Mouse (Mus musculus) brain, embryonic 18.5 days (tissue): ENCODE data around the gene Chek2.
"Not testable (repeated sequence)": the region's sequence is repeated elsewhere in the genome, so short reads cannot be mapped to it uniquely, and the experiment has no call there.

Source experiments
- DNase-seq: peaks from one replicate; pipeline ENCODE4 v3.0.0-alpha.2; 2012; ENCODE audit warnings: low read depth, low spot score

Gene Chek2

GRCm38 (mm10) chr5:110839038-110839677 is 621 bp upstream of the Chek2 start:
- no peak for DNase-seq

GRCm38 (mm10) chr5:110840465-110840864 is 686 bp downstream of the Chek2 start:
- no peak for DNase-seq

DNA sequence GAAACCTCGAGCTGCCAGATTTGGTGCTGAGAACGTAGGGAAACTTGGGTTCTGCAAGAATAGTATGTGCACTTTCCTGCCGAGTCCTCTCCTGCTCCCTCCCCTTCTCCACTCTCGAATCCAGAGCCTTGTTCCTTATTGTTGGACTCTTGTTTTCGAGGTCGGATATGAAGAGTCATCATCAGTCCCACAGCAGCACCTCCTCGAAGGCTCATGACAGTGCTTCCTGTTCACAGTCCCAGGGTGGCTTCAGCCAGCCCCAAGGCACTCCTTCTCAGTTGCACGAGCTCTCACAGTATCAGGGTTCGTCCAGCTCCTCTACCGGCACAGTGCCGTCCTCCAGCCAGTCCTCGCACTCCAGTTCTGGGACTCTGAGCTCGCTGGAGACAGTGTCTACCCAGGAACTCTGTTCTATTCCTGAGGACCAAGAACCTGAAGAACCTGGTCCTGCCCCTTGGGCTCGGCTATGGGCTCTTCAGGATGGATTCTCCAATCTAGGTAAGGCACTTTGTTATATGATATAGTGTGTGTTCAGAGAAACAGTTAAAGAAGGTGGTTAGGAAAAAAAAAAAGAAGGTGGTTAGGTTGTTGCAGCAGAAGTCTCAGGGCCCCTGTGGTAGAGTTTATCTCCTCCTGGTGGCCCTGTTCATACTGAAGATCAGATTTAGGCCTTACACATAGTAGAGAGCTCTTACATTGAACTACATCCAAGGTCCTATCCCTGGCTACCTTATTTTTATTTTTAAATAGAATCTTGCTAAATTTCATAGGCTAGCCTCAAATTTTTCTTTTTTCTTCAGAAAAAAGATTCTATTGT is 1.5 kb downstream of the Chek2 start:
- DNase-seq, result no peak

DNA sequence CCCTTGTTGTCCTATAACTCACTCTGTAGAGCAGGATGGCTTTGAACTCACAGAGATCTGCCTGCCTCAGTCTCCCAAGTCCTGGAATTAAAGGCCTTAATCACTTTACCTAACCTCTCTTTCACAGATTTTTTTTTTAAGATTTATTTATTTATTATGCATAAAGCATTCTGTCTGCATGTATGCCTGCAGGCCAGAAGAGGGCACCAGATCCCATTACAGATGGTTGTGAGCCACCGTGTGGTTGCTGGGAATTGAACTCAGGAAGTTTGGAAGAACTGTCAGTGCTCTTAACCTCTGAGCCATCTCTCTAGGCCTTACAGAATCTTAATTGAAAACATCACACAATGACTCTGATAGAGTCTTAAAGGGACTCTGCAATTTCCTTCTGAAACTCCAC is 13.2 kb downstream of the Chek2 start:
- no peak for DNase-seq

DNA sequence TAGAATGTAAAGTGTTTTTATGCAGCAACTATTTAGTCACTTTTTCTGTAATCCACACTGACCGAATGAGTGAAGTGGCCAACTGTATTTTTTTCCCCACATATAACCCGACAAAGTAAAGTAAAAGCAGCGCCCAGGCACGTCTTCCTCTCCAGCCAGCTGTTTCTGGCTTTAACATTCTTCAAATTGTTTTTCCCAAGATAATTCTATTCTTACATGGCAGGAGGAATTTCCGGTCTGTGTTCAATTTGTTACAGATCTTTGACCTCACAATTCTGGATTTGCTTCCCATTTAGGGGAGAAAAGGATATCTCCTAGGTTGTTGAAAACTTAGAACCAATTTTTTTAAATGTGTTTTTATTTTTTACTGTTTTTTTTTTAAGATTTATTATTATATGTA is 17.3 kb downstream of the Chek2 start:
- DNase-seq, result no peak

GRCm38 (mm10) chr5:110859013-110859650 is 19.4 kb downstream of the Chek2 start:
- DNase-seq, result peak; percentile 67

DNA sequence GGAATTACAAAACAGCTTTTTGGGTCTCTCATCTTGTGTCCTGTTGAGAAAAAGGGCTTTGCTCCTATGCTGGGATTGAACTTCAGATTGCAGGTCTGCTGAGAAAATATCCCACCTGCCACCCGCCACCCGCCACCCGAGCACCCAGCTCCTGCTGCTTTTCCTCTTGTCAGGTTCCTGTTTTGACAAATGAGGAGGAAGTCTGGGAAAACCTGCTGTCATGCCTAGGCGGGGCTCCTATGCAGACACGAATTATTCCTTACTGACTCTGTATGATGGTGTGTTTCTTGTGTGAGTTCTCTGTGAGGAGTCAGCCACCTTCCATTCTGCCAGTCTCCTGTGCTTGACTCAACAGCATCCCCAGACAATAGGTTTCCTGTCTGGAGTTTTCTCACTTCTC is 20.7 kb downstream of the Chek2 start:
- no peak for DNase-seq

GRCm38 (mm10) chr5:110868460-110868859 is 28.7 kb downstream of the Chek2 start:
- DNase-seq, result no peak

DNA sequence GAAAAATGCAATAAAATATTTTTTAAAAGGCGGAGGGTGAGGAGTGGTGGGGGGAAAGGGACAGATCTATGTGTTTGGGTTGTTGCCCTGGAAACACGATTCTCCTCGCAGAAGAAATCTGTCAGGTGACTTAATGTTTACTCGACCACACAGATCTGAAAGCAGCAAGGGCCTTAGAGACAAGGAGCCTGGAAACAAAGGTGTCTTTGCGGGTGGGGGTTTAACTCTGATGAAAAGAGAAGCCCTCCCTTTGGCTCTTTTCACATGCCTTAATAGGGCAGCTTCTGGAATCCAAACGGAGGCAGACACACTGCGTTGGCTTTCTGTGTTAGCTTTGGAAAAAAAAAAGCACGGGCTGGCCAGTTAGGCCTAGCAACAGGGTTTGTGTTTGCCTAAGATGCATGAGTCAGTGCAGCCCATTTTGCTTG is 29.5 kb downstream of the Chek2 start:
- DNase-seq, result no peak

- DNase-seq, result no peak
Observed at GRCm38 (mm10) chr5:110873160-110873559, 33.4 kb downstream of the Chek2 start.

DNA sequence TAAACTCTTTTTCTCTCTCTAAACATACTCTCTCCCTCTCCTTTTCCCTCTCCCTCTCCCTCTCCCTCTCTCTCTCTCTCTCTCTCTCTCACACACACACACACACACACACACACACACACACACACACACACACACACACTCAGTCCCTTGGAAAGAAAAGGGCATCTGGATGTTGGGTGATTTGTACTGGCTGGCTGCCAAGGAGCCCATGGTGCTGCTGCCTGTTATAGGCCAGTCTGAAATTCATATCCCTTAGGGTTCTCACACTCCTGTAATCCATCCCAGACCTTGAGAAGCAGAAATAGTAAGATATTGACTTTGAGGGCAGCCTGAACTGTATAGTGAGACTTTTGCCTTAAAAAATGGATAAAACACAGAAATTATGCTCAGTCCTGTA is 34.9 kb downstream of the Chek2 start:
- no peak for DNase-seq

DNA sequence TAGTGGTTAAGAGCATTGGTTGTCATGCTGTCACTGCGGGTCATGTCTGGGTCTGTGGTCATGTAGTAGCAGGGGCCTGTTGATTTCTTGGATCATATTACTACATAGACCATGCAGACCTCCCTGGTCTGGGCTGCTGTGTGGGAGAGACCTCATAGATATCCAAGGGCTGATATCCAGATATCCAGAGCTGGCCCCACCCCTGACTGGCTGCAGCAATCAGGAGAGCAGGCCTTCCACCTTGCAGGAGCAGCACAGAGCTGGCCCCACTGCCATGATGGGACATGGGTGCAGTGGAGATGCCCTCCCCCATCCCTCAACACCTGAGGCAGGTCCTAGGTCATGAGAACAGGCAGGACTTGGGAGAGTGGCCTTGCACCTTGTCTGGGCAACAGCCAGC is 35.5 kb downstream of the Chek2 start:
- no peak for DNase-seq

- no peak for DNase-seq
Observed at GRCm38 (mm10) chr5:110877666-110878505, 38.1 kb downstream of the Chek2 start.

- not testable (repeated sequence) for DNase-seq
Observed at GRCm38 (mm10) chr5:110878526-110878925, 38.7 kb downstream of the Chek2 start.

GRCm38 (mm10) chr5:110879042-110879441 is 39.3 kb downstream of the Chek2 start:
- no peak for DNase-seq

DNA sequence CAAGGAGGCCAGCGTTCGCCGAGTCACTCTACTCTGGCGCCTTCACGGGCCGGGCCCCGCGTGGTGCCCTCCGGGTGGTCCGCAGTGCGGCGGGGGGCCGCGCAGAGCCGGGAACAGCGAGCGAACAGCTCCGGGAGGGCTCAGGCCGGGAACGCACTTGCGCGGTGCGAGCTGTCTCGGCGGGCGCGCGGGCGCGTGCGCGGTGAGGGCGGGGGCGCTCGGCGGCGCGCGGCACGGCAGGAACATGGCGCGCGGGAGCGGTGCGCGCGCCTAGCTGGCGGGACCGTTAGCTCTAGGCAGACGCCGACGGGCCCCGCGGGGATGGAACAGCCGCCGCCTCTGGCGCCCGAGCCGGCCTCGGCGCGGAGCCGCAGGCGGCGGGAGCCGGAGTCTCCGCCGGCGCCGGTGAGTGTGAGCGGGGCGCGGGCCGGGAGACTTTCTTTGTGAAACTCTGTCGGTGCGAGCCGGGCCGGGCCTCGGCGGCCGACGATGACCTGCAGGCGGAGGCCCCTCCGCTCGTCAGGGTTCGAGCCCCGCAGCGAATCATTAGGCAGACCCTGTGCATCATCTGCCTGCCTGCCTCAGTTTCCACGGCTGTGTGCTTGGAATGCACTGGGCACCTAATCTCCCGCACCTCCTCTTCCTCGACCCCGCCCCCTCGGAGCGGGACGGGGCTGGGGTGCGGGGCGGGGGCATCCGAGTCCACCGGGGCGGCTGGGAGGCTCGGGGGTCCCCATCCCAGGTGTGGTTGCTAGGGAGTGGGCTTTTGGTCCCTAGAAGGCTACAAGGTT is 40.0 kb downstream of the Chek2 start, which contains the start of gene Ttc28:
Gene Ttc28 (plus strand): TSS at position 220 of the 791 bp plus-strand sequence.
- peak; percentile 71 for DNase-seq

DNA sequence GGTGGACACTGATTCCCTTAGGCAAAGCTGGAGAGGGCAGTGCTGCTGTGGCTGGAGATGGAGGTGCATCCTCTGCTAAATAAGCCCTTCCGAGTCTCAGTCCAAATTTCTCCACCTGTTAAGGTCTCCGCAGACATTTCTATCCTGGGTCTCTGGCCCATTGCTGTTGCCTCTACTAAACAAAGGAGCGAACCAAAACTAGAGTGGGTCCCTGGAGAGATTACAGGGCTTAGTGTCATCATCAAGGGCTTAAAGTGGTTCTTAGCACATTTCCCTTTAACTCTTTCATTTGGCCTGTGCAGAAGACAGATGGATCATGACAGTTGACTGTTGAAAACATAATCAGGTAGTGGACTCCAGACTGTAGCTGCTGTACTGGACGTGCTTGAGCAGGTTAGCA is 48.8 kb downstream of the Chek2 start:
- no peak for DNase-seq

GRCm38 (mm10) chr5:110889945-110890344 is 50.2 kb downstream of the Chek2 start:
- no peak for DNase-seq

- DNase-seq, result no peak
Observed at GRCm38 (mm10) chr5:110890561-110890960, 50.8 kb downstream of the Chek2 start.

DNA sequence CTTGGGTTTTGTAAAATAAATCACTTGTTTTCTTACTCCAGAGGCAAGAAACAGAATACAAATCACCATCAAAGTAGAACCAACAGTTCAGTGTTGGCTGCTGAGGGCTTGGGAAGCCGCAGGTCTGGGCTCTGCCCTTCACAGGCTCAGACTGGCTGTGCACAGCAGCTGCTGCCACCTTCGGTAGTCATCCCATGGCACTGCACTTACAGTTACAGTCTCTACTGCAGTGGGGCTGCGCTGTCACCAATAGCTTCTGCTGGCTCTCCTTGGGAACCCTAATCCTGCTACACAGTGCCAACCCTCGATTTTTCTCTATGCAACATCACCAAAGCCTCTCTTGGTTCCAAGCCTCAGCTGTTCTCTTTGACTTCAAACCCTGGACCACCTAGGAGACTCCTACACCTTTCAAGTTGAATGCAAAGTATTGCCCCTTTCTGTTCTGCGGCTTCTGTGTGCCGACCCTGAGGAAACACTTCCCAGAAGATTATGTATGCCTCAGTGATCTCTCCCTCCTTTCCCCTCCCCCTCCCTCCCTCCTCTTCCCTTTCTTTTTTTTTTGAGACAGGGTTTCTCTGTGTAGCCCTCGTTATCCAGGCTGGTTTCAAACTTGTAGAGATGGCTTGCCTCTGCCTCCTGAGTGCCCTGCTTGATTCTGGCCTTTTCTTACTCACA is 57.5 kb downstream of the Chek2 start:
- no peak for DNase-seq
